Mouse (Mus musculus) MEL (cell line): ENCODE data around the gene Dnm2. TPM values are rescaled to one million over a fixed set of nuclear protein-coding genes. Genes with fewer than 3 reads are reported as not detected.
A peak's percentile ranks its signal among the peaks of the same experiment; 100 is the strongest.

Source experiments
- DNase-seq: peaks from one replicate; pipeline ENCODE4 v3.0.0; 2011; ENCODE audit warnings: low read depth, low spot score
- H3K27ac ChIP-seq: 2 replicates; pipeline ENCODE4 v1.5.1; 2012; ENCODE audit warnings: low read depth, mild to moderate bottlenecking, control low read depth, low read length, moderate library complexity; ENCODE audit not compliant: control insufficient read depth
- H3K27me3 ChIP-seq, 2 experiments: fragments of 150-350 bp in 1 of 2; sonication (generic) in 1 of 2; 2 replicates each; pipeline ENCODE4 v1.6.1; 2012; ENCODE audit warnings: low read length in 2 of 2, mild to moderate bottlenecking in 2 of 2, improper control_type of control experiment in 1 of 2, moderate library complexity in 1 of 2; ENCODE audit not compliant: insufficient read depth in 2 of 2, control insufficient read depth in 1 of 2
- H3K36me3 ChIP-seq, 2 experiments: 2 replicates each; pipeline ENCODE4 v1.6.1; 2012 to 2014; ENCODE audit warnings: low read length in 2 of 2, improper control_type of control experiment in 1 of 2, inconsistent platforms in 1 of 2, mild to moderate bottlenecking in 1 of 2; ENCODE audit not compliant: insufficient read depth in 2 of 2, control insufficient read depth in 1 of 2
- H3K4me1 ChIP-seq, 2 experiments: fragments of 150-350 bp in 1 of 2; sonication (generic) in 1 of 2; 2 replicates each; pipeline ENCODE4 v1.6.1; 2012; ENCODE audit warnings: low read length in 2 of 2, improper control_type of control experiment in 1 of 2, mild to moderate bottlenecking in 1 of 2; ENCODE audit not compliant: insufficient read depth in 2 of 2, control insufficient read depth in 1 of 2
- H3K4me3 ChIP-seq, 2 experiments: fragments of 150-350 bp in 1 of 2; sonication (generic) in 1 of 2; 2 replicates each; pipeline ENCODE4 v1.5.1; 2012; ENCODE audit warnings: low read depth in 2 of 2, low read length in 2 of 2, mild to moderate bottlenecking in 2 of 2, moderate library complexity in 2 of 2, control low read depth in 1 of 2, improper control_type of control experiment in 1 of 2; ENCODE audit not compliant: control insufficient read depth in 1 of 2, insufficient read depth in 1 of 2
- H3K79me2 ChIP-seq: 2 replicates; pipeline ENCODE4 v1.6.1; 2012; ENCODE audit warnings: mild to moderate bottlenecking, low read length, moderate library complexity; ENCODE audit not compliant: control insufficient read depth, poor library complexity, insufficient read depth
- H3K9ac ChIP-seq: 2 replicates; pipeline ENCODE4 v1.6.1; 2012; ENCODE audit warnings: low read depth, mild to moderate bottlenecking, control low read depth, low read length, moderate library complexity; ENCODE audit not compliant: control insufficient read depth, poor library complexity, severe bottlenecking
- H3K9me3 ChIP-seq: fragments of 150-350 bp; sonication (generic); replicated peaks from 2 replicates; pipeline ENCODE4 v1.6.1; 2012; ENCODE audit warnings: mild to moderate bottlenecking, low read length, improper control_type of control experiment, moderate library complexity; ENCODE audit not compliant: insufficient read depth
- BHLHE40 ChIP-seq: IDR thresholded peaks from 2 replicates; pipeline ENCODE4 v1.6.1; 2012; ENCODE audit warnings: low read depth, mild to moderate bottlenecking, inconsistent platforms, low read length, improper control_type of control experiment, borderline replicate concordance
- CTCF ChIP-seq, 3 experiments: IDR thresholded peaks in 2 of 3; conservative IDR thresholded peaks in 1 of 3; 2 replicates each; pipeline ENCODE4 v1.5.1; 2011 to 2012; ENCODE audit warnings: low read length in 3 of 3, low read depth in 2 of 3, mild to moderate bottlenecking in 2 of 3, improper control_type of control experiment in 1 of 3, inconsistent platforms in 1 of 3, mixed read lengths in 1 of 3, moderate library complexity in 1 of 3; ENCODE audit not compliant: control insufficient read depth in 1 of 3, insufficient read depth in 1 of 3, poor library complexity in 1 of 3, severe bottlenecking in 1 of 3
- ELF1 ChIP-seq: IDR thresholded peaks from 2 replicates; pipeline ENCODE4 v1.6.1; 2014; ENCODE audit warnings: low read depth, mild to moderate bottlenecking, inconsistent platforms, low read length, improper control_type of control experiment, moderate library complexity
- EP300 ChIP-seq, 2 experiments: IDR thresholded peaks; 2 replicates each; pipeline ENCODE4 v1.6.1; 2011; ENCODE audit warnings: improper control_type of control experiment in 2 of 2, low read length in 2 of 2, low read depth in 1 of 2, mild to moderate bottlenecking in 1 of 2
- ETS1 ChIP-seq: IDR thresholded peaks from 2 replicates; pipeline ENCODE4 v1.6.1; 2012; ENCODE audit warnings: low read depth, mild to moderate bottlenecking, inconsistent platforms, low read length, improper control_type of control experiment, moderate library complexity
- GABPA ChIP-seq: IDR thresholded peaks from 2 replicates; pipeline ENCODE4 v1.6.1; 2012; ENCODE audit warnings: low read depth, mild to moderate bottlenecking, inconsistent platforms, low read length, improper control_type of control experiment, moderate library complexity
- GATA1 ChIP-seq: IDR thresholded peaks from 2 replicates; pipeline ENCODE4 v1.6.1; 2011; ENCODE audit warnings: low read depth, low read length, improper control_type of control experiment
- HCFC1 ChIP-seq: IDR thresholded peaks from 2 replicates; pipeline ENCODE4 v1.6.1; 2012; ENCODE audit warnings: low read depth, mild to moderate bottlenecking, inconsistent platforms, low read length, improper control_type of control experiment, moderate library complexity
- MAFK ChIP-seq: IDR thresholded peaks from 2 replicates; pipeline ENCODE4 v1.6.1; 2011; ENCODE audit warnings: low read depth, mild to moderate bottlenecking, low read length, improper control_type of control experiment, borderline replicate concordance
- MEF2A ChIP-seq: IDR thresholded peaks from 2 replicates; pipeline ENCODE4 v1.6.1; 2014; ENCODE audit warnings: low read depth, mild to moderate bottlenecking, inconsistent platforms, low read length, improper control_type of control experiment; ENCODE audit not compliant: poor library complexity, insufficient replicate concordance, severe bottlenecking; ENCODE audit errors: extremely low read depth
- MXI1 ChIP-seq: IDR thresholded peaks from 2 replicates; pipeline ENCODE4 v1.6.1; 2011; ENCODE audit warnings: mild to moderate bottlenecking, low read depth, low read length, improper control_type of control experiment
- MYB ChIP-seq: IDR thresholded peaks from 2 replicates; pipeline ENCODE4 v1.6.1; 2011; ENCODE audit warnings: mild to moderate bottlenecking, low read depth, low read length, improper control_type of control experiment
- MYC ChIP-seq: IDR thresholded peaks from 2 replicates; pipeline ENCODE4 v1.6.1; 2011; ENCODE audit warnings: low read depth, mild to moderate bottlenecking, low read length, improper control_type of control experiment, moderate library complexity
- NELFE ChIP-seq: IDR thresholded peaks from 2 replicates; pipeline ENCODE4 v1.6.1; 2011; ENCODE audit warnings: low read depth, low read length, improper control_type of control experiment
- NRF1 ChIP-seq: IDR thresholded peaks from 2 replicates; pipeline ENCODE4 v1.6.1; 2014; ENCODE audit warnings: low read depth, mild to moderate bottlenecking, inconsistent platforms, low read length, improper control_type of control experiment, moderate library complexity; ENCODE audit not compliant: poor library complexity, insufficient read depth, severe bottlenecking
- POLR2AphosphoS2 ChIP-seq: IDR thresholded peaks from 2 replicates; pipeline ENCODE4 v1.6.1; 2011; ENCODE audit warnings: low read length, improper control_type of control experiment
- RCOR1 ChIP-seq: IDR thresholded peaks from 2 replicates; pipeline ENCODE4 v1.6.1; 2012; ENCODE audit warnings: low read depth, mild to moderate bottlenecking, inconsistent platforms, low read length, improper control_type of control experiment
- SIN3A ChIP-seq: IDR thresholded peaks from 2 replicates; pipeline ENCODE4 v1.6.1; 2012; ENCODE audit warnings: low read length, improper control_type of control experiment, inconsistent platforms
- TAL1 ChIP-seq: IDR thresholded peaks from 2 replicates; pipeline ENCODE4 v1.6.1; 2012; ENCODE audit warnings: mild to moderate bottlenecking, inconsistent platforms, low read length, moderate library complexity, mixed read lengths
- TBP ChIP-seq: IDR thresholded peaks from 2 replicates; pipeline ENCODE4 v1.8.0; 2011; ENCODE audit warnings: low read depth, low read length, improper control_type of control experiment
- TCF12 ChIP-seq: IDR thresholded peaks from 2 replicates; pipeline ENCODE4 v1.6.1; 2014; ENCODE audit warnings: low read depth, mild to moderate bottlenecking, inconsistent platforms, low read length, improper control_type of control experiment, moderate library complexity
- ZKSCAN1 ChIP-seq: IDR thresholded peaks from 2 replicates; pipeline ENCODE4 v1.6.1; 2012; ENCODE audit warnings: low read depth, mild to moderate bottlenecking, inconsistent platforms, low read length, improper control_type of control experiment, moderate library complexity
- ZMIZ1 ChIP-seq: IDR thresholded peaks from 2 replicates; pipeline ENCODE4 v1.6.1; 2012; ENCODE audit warnings: low read depth, mild to moderate bottlenecking, inconsistent platforms, low read length, improper control_type of control experiment, moderate library complexity
- polyA plus RNA-seq, 2 experiments: library from polyadenylated mRNA; stranded (reverse) in 1 of 2; unstranded in 1 of 2; fragments of >175 nt in 1 of 2; fragments of >200 nt in 1 of 2; gene quantifications; 2 replicates each; pipeline versions ENCODE4 v1.2.1 to v1.2.4; 2012; ENCODE audit warnings: low replicate concordance in 2 of 2, low read depth in 1 of 2; ENCODE audit not compliant: insufficient read length in 2 of 2, insufficient read depth in 1 of 2, missing spikeins in 1 of 2
- total RNA-seq: library from RNA; depleted of rRNA; stranded (reverse); fragments of 300-350 nt; gene quantifications from 2 replicates; pipeline ENCODE4 v1.2.3, GENCODE M21; 2012

Dnm2 gene
- total and polyA plus RNA-seq, 3 experiments: 117 to 832 (median 237) TPM

- TF ChIP-seq ZKSCAN1 (no peak), TCF12 (peak; percentile 74)
Observed at GRCm38 (mm10) chr9:21527917-21528324, 103.2 kb downstream of the Dnm2 start (continued).

DNA sequence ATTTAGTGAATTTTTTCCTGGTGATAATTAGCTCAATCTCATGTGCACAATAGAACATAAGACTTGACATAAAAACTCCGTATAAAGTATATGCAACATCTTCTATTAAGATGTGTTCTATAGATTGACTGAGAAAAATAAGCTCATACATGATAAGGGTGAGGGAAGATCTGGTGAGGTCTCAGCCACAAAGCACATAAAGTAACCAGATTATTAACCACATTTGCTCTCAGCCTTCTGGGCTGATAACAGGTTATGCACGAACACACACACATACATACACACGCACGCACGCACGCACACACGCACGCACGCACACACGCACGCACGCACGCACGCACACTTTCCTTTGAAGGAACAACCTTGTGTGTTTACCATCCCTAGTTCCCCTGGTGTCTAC is 111.8 kb downstream of the Dnm2 start:
- Histone ChIP-seq H3K27ac (no peak overlapping the region), H3K36me3 (peaks cover 0 to 16% of the 10 kb centered on the region in 2 experiments; a peak in 2 of 4 replicates), H3K27me3 (no peaks in the 10 kb centered on the region), H3K4me3 (no peak overlapping the region), H3K4me1 (peaks cover 7 to 30% of the 10 kb centered on the region in 2 experiments), H3K79me2 (no peaks in the 10 kb centered on the region), H3K9ac (no peak overlapping the region), H3K9me3 (no peaks in the 10 kb centered on the region)
- 0 out of 2 replicates have a peak, but pooled peaks have one; percentile 40 for TF ChIP-seq ELF1
- peak; percentile 28; the same call in 1 of the 2 replicates for TF ChIP-seq GABPA
- TF ChIP-seq BHLHE40: peak; percentile 35; the same call in 1 of the 2 replicates
- 0 out of 2 replicates have a peak, but pooled peaks have one; percentile 24 for TF ChIP-seq MXI1
- TF ChIP-seq TBP: no peak
- TF ChIP-seq ZMIZ1: no peak
- TF ChIP-seq NELFE: 0 out of 2 replicates have a peak, but pooled peaks have one; percentile 20
- TF ChIP-seq MYC: no peak
- TF ChIP-seq MAFK: peak; percentile 50; the same call in 1 of the 2 replicates
- peak; percentile 58 for TF ChIP-seq TAL1
- peak; percentile 41; the same call in 1 of the 2 replicates for TF ChIP-seq NRF1
- no peak for TF ChIP-seq MYB
- TF ChIP-seq MEF2A: no peak
- TF ChIP-seq EP300 (IDR thresholded peaks at IDR 0.05; ENCODE audit: low read depth in 1 of 2, low read length in 2 of 2): peak; percentile 70 to 78
- peak; percentile 15; the same call in 1 of the 2 replicates for TF ChIP-seq HCFC1
- peak; percentile 89 for TF ChIP-seq GATA1
- peak; percentile 68 for TF ChIP-seq TCF12
- no peak for TF ChIP-seq POLR2AphosphoS2
- peak; percentile 54; the same call in 1 of the 2 replicates for TF ChIP-seq ETS1
- peak; percentile 98 for TF ChIP-seq RCOR1
- no peak for TF ChIP-seq CTCF (IDR thresholded peaks at IDR 0.05 in 2 of 3, conservative IDR thresholded peaks at IDR 0.05 in 1 of 3; ENCODE audit: control insufficient read depth in 1 of 3, insufficient read depth in 1 of 3, low read depth in 2 of 3, low read length in 3 of 3, poor library complexity in 1 of 3, severe bottlenecking in 1 of 3)
- TF ChIP-seq SIN3A: peak; percentile 48
- peak; percentile 74 for DNase-seq
